Mouse (Mus musculus): Measurements from ENCODE around the gene Lct.
"Not testable (repeated sequence)": the region's sequence is repeated elsewhere in the genome, so short reads cannot be mapped to it uniquely, and the experiment has no call there.

Gene Lct

DNA sequence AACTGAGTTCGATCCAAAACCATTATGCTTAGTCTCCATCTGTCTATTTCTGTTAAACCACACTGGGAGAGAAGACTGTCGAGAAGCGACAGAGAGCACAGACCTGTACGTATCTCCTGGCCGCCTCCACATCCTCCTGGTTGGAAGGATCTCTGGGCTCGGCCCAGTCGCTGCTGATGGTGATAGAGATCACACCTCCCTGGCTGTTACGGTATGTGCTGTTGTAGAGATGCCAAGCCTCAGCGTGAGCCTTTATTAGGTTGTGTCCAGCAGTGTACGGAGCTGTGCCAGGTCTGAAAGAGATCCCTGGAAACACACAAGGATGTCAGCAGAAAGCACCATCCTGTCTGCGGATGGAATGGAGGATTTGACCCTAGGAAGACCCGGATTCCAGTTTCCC is 34.6 kb downstream of the Lct start:
- no peak for DNase-seq

DNA sequence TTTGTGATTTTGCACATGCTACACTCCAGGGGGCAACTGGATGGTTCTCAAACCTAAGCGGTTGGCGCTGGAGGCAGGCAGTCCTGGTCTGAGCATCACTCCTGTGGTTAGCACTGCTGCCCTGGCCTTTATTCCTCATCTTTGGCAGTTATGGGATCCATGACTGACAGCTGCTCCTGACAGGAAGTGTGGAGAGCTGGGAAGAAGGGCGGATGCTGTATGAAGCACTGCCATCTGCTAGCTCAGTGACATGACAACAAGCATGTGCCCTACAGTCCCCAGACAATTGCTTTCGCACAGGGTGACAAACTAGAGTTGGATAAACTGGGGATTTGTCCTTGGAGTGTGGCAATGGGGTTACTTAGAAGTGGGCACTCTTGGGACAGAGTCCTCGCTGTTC is 37.8 kb downstream of the Lct start:
- DNase-seq, result no peak

DNA sequence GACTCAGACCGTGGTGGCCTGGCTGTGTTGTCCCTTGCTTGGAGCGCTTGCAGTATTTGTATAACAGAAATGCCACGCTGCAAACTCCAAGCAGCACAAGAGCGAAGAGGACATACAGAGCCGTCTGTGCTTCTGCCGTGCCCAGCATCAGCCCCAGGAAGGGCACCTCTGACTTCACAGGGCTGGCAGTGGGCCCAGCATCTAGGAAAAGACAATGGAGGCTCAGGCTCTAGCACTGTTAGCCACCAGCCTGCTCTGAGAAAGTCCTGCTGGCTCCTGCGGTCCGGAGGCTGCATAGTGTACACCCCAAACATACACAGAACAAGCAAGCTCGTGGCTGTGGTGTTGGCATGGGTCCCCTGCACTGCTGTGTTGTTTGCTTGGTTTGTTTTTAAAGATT is 43.0 kb downstream of the Lct start:
- DNase-seq, result no peak

DNA sequence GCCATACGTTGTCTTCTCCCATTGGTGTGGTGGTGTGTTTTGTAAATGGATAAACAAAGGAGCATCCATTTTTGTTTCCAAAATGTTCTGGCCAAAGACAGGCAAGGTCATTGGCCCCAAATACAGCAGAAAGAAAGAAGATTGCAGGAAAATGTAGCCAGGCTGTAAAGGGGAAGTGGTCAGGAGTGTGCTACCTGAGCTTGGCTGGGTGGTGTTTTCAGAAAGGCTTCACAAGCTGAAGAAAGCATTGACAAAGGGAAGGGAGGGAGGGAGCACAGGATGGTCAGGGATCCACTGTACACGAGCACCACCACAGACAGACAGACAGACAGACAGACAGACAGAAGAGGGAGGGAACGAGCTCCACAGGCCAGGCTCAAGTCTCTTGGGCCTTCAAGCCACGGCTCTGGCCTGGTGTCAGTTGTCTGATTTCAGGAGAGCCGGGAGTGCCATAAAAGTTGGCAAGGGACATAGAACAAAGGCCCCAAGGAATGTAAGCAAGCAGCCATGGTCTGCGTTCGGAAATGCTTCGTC is 43.9 kb downstream of the Lct start:
- no peak for DNase-seq

DNA sequence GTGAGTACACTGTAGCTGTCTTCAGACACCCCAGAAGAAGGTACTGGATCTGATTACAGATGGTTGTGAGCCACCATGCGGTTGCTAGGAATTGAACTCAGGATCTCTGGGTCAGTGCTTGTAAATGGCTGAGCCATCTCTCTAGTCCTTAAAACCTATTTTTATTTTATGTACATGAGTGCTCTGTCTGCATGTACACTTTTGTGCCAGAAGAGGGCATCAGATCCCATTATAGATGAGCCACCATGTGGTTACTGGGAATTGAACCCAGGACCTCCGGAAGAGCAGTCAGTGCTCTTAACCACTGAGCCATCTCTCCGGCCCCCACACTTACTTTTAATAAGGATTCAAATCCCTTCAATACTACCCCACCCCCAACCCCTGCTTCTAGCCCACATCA is 45.2 kb downstream of the Lct start:
- DNase-seq, result no peak

DNA sequence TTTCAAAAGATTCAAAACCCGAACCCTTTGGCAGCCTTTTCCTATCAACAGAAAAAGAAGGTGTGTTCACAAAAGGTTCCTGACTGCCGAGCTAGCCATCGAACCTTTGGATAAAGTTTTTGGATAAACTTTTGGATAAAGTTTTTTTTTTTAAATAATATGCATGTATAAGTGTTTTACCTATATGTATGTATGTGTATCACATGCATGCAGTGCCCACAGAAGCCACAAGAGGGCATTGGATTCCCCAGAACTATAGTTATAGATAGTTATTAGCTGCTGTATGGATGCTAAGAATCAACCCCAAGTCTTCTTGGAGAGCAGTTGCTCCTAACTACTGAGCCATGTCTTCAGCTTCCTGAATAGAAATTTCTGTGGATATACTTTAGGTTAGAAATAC is 46.4 kb downstream of the Lct start:
- DNase-seq, result no peak

DNA sequence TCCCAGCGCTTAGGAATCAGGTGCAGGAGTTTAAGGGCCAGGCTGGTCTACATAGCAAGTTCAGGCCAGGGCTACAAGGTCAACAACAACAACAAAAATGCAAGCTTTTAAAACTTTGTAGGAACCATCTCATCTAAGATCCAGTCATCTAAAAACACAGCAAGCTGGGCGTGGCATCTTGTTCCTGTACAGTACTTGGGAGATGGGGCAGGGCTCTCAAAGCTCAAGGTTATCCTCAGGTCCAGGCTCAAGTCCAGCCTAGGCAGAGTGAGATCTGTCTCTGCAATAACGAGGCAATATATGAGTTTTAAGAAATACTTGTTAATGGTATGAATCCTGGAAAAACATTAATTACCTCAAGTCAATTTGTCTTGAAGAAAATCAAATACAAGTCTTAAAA is 49.6 kb downstream of the Lct start:
- DNase-seq, result no peak

DNA sequence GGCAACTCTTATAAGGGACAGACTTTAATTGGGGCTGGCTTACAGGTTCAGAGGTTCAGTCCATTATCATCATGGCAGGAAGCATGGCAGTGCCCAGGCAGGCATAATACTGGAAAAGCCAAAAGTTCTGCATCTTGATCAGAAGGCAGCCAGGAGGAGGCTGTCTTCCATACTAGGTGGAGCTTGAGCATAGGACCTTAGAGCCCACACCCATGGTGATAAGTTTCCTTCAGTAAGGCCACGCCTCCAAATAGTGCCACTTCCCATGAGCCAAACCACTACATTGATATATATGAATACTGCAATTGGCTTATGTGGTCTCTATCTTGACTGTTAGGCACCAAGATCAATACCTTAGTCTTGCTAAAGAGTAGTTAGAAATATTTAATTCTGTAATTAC is 52.2 kb downstream of the Lct start:
- DNase-seq, result no peak

DNA sequence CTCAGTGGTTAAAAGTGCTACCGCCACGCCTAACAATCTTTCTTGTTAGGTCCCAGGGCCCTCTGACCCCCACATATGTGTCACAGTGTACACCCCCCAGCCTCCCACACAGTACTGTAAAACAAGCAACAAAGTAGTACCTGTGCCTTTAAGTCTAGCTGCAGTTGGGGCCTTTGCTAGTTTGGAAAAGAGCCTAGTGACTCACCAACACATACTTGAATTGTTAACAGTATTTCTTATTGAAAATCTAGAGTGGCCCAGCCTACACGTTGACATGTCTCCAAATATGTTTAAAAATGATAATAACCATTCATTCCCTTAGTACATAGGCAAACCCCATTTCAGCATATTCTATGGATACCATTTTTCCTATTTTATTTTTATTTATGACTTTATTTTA is 57.4 kb downstream of the Lct start:
- no peak for DNase-seq

DNA sequence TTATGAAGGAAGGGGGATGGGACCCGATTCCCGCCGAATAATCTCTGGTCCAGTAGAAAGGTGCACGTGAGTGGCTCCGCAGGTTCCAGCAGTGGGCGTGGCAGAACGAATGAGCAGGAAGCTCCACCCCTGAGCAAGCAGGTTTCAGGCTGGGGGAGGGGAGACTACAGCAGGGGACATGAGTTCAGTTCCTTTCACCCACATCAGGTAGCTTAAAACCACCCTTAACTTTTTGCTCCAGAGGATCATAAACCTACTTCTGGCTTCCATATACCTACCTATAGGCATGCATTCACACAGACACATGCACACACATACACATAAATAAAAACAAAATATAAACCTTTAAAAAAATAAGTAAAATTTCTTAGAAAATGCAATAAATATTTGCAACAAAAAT is 61.1 kb downstream of the Lct start:
- DNase-seq, result not testable (repeated sequence)

DNA sequence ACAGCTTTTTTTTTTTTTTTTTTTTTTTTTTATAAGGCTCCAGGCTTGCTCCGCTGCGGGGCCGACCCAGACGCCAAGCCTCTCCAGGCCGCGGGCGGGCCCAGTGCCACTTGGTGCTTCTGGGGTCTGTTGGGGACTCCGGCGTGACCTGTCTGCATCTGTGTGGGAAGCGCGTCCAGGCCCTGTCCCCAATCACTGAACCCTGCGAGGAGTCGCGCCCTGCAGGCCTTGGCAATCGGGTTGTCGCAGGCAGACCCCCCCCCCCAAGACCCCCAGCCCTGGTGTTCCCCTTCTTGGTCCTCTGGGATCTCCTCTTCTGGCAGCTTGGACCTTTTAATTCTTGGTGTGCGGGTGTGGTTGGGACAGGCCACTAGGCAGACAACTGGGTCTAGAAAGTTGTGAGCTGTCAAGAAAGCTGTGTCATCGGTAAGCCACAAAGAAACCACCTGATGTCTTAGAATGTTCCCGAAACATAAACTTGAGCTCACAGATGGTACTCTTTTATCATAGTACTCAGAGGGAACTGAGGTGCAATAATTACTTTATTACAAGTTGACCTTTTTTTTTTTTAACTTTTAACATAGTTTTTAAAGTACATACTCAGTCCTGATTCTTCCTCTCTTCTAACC is 83.3 kb downstream of the Lct start:
- DNase-seq, result no peak

DNA sequence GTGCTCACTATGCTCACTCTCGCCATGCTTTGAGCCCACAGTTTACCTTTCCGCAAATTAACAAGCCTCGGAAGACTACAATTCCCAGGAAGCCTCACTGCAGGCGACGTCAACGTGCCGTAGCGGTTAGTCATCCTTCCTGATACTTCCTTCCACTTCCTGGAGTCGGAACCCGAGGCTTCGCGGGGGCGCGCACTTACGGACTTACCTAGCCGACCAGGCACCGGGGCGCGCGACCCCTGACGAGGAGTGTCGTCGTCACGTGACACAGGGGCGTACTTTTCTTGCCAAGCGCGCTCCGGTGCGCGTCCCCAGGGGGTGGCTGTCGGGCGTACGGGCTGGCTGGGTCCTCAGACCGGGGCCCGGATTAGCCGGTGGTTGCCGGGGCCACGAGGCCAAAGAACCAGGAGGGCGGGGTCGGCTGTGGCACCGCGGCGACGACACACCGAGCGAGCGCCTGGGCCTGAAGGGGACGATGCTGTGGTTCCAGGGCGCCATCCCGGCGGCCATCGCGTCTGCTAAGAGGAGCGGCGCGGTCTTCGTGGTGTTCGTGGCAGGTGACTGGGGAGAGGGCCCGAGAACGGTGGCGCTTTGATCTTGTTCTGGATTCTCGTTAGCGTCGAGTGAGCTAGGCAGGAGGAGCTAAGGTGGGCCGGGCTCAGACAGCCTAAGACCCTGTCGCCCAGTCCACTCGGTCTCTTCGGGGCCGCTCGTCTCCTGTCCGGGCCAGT is 84.0 kb downstream of the Lct start:
- DNase-seq, result peak; percentile 96 to 97

DNA sequence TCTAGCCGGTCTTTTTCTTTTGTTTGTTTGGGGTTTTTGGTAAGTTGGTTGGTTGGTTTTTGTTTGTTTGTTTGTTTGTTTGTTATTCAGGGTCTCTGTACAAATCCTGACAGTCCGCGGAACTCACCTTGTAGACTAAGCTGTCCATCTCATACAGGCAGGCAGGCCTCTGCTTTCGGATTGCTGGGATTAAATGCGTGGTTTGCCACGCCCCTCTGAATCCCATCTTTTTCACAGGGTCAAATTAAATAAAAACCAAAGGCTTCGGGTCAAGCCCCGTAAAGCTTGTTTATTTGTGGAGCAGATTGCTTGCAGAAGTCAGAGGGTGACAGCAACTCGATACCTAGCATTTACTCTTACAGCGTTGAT is 84.5 kb downstream of the Lct start, which contains the start of gene Ubxn4:
TSS of gene Ubxn4 (plus strand) at position 338 of the 369 bp plus-strand sequence.
- no peak for DNase-seq

DNA sequence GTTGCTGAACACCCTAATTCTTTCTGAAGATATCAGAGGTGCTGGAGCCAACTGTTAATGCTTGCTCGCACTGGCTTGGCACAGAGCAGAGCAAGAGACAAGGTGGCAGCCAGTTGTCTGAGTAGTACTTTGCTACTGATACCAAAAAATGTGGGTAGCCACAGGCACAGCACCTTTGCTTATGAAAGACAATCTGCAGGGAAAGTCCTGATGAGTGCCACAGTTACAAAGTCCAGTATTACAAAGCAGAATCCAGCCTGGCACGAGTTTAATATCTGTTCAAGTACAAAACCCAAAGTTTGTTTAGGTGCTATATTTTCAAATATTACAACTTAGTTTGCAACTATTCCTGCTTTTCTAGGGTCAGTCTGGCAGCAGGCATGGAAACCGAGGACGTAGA is 92.9 kb downstream of the Lct start:
- DNase-seq, result peak in 1 of 2 experiments; percentile 16

Measured in kidney, adult 8-10 months (tissue).